Comparison of ENCODE assay signal across 15 mouse cellular contexts in genomic region chr17:62614708-62615107, GRCm38 (mm10).
A peak's percentile ranks its signal among the peaks of the same experiment; 100 is the strongest.
DNase-seq lines count a peak whose midpoint lies in the region; ATAC-seq and TF ChIP-seq lines count a peak whose summit lies in the region.
"Had no signal": no experiment of that assay in that cellular context is flagged by ENCODE, and none has a peak within 500 bp of the region (broad histone marks: within the 10 kb centered on the region; RNA-seq: fewer than 3 reads in every experiment).

No protein-coding gene starts in this region.

- intact Hi-C loops in left cerebral cortex, adult 2 months (cut with DNase I): no loop called here

- peaks cover 5% of the 10 kb centered on the region for H3K4me1 ChIP-seq in forebrain, embryonic 11.5 days (replicated peaks; ENCODE audit: control insufficient read depth, insufficient read depth, low read length)
- no peaks in the 10 kb centered on the region for H3K4me1 ChIP-seq in forebrain, postnatal 0 days (ENCODE audit: insufficient read depth)
- H3K4me1 ChIP-seq in midbrain, embryonic 13.5 days (replicated peaks): peaks cover 29% of the 10 kb centered on the region
- H3K4me1 ChIP-seq in midbrain, postnatal 0 days (ENCODE audit: insufficient read depth, low read length): no peaks in the 10 kb centered on the region
- peaks cover 17% of the 10 kb centered on the region for H3K4me1 ChIP-seq in forebrain, embryonic 14.5 days (ENCODE audit: control insufficient read depth, insufficient read depth, low read length)

- no peaks in the 10 kb centered on the region for H3K27me3 ChIP-seq in forebrain, embryonic 11.5 days (ENCODE audit: control insufficient read depth, insufficient read depth, low read length)
- H3K27me3 ChIP-seq in forebrain, postnatal 0 days (ENCODE audit: insufficient read depth, low read length): no peaks in the 10 kb centered on the region
- no peaks in the 10 kb centered on the region for H3K27me3 ChIP-seq in midbrain, embryonic 13.5 days
- no peaks in the 10 kb centered on the region for H3K27me3 ChIP-seq in midbrain, postnatal 0 days (ENCODE audit: insufficient read depth, low read length)
- no peaks in the 10 kb centered on the region; the same call in 1 of the 2 replicates for H3K27me3 ChIP-seq in forebrain, embryonic 14.5 days (replicated peaks; ENCODE audit: control insufficient read depth, insufficient read depth, low read length)
- H3K27me3 ChIP-seq: CH12.LX; heart, embryonic 12.5 days; limb, embryonic 15.5 days had no signal

- no peak overlapping the region for H3K4me3 ChIP-seq in forebrain, embryonic 11.5 days (ENCODE audit: low read depth, low read length)
- H3K4me3 ChIP-seq in forebrain, postnatal 0 days (ENCODE audit: low read depth, low read length): no peak overlapping the region
- no peak overlapping the region for H3K4me3 ChIP-seq in midbrain, embryonic 13.5 days (replicated peaks)
- no peak overlapping the region for H3K4me3 ChIP-seq in midbrain, postnatal 0 days (ENCODE audit: low read depth, low read length)
- no peak overlapping the region for H3K4me3 ChIP-seq in forebrain, embryonic 14.5 days (ENCODE audit: low read depth, low read length)
- no peak overlapping the region for H3K4me3 ChIP-seq in left cerebral cortex, adult 2 months
- H3K4me3 ChIP-seq: heart, embryonic 12.5 days; limb, embryonic 15.5 days had no signal

- H3K27ac ChIP-seq in forebrain, embryonic 11.5 days (ENCODE audit: low read depth, low read length): no peak overlapping the region
- H3K27ac ChIP-seq in forebrain, postnatal 0 days (ENCODE audit: low read depth, low read length): no peak overlapping the region
- H3K27ac ChIP-seq in midbrain, embryonic 13.5 days: no peak overlapping the region
- no peak overlapping the region for H3K27ac ChIP-seq in midbrain, postnatal 0 days (ENCODE audit: low read depth, low read length)
- H3K27ac ChIP-seq in forebrain, embryonic 14.5 days (ENCODE audit: low read depth, low read length): no peak overlapping the region; the same call in 1 of the 2 replicates
- H3K27ac ChIP-seq in left cerebral cortex, adult 2 months: no peak overlapping the region
- H3K27ac ChIP-seq: limb, embryonic 15.5 days had no signal

- WGBS in forebrain, embryonic 11.5 days: 28% methylated on average over 6 of the region's 6 CpGs
- 29% methylated on average over 6 of the region's 6 CpGs for WGBS in forebrain, postnatal 0 days
- 44% methylated on average over 6 of the region's 6 CpGs for WGBS in midbrain, embryonic 13.5 days
- WGBS in midbrain, postnatal 0 days: 48% methylated on average over 6 of the region's 6 CpGs
- WGBS in forebrain, embryonic 14.5 days: 16% methylated on average over 6 of the region's 6 CpGs

- ATAC-seq in forebrain, embryonic 11.5 days (replicated peaks; ENCODE audit: low FRiP score): peak; percentile 65; the same call in 1 of the 2 replicates
- ATAC-seq in forebrain, postnatal 0 days: no peak
- no peak for ATAC-seq in midbrain, embryonic 13.5 days
- ATAC-seq in midbrain, postnatal 0 days (ENCODE audit: low FRiP score): no peak
- ATAC-seq in forebrain, embryonic 14.5 days: peak; percentile 52

- no peaks in the 10 kb centered on the region for H3K9me3 ChIP-seq in forebrain, embryonic 11.5 days (ENCODE audit: control insufficient read depth, low read length)
- H3K9me3 ChIP-seq in forebrain, postnatal 0 days (ENCODE audit: low read length): no peaks in the 10 kb centered on the region
- H3K9me3 ChIP-seq in midbrain, embryonic 13.5 days: no peaks in the 10 kb centered on the region
- no peaks in the 10 kb centered on the region for H3K9me3 ChIP-seq in midbrain, postnatal 0 days (ENCODE audit: low read length)
- H3K9me3 ChIP-seq in forebrain, embryonic 14.5 days (replicated peaks; ENCODE audit: control insufficient read depth, low read length): no peaks in the 10 kb centered on the region
- H3K9me3 ChIP-seq: heart, embryonic 12.5 days; limb, embryonic 15.5 days had no signal

- no peak overlapping the region for H3K4me2 ChIP-seq in forebrain, embryonic 11.5 days (ENCODE audit: low read depth, low read length, severe bottlenecking)
- no peak overlapping the region for H3K4me2 ChIP-seq in forebrain, postnatal 0 days (ENCODE audit: low read depth)
- 0 out of 2 replicates have a peak overlapping the region, but pooled peaks have one; percentile 10 for H3K4me2 ChIP-seq in midbrain, embryonic 13.5 days (replicated peaks)
- H3K4me2 ChIP-seq in midbrain, postnatal 0 days (ENCODE audit: low read depth, low read length, poor library complexity, severe bottlenecking): no peak overlapping the region
- peak overlapping the region; percentile 4; the same call in 1 of the 2 replicates for H3K4me2 ChIP-seq in forebrain, embryonic 14.5 days (ENCODE audit: low read length)
- H3K4me2 ChIP-seq: limb, embryonic 15.5 days had no signal

- no peak for TF ChIP-seq CTCF in forebrain, postnatal 0 days (IDR thresholded peaks at IDR 0.05; ENCODE audit: low read depth)
- no peak for TF ChIP-seq CTCF in midbrain, postnatal 0 days (IDR thresholded peaks at IDR 0.05)
- no peak for TF ChIP-seq CTCF in left cerebral cortex, adult 2 months (IDR thresholded peaks at IDR 0.05)

- H3K9ac ChIP-seq in forebrain, embryonic 11.5 days (ENCODE audit: low read length): no peak overlapping the region
- no peak overlapping the region for H3K9ac ChIP-seq in forebrain, postnatal 0 days
- H3K9ac ChIP-seq in midbrain, embryonic 13.5 days (replicated peaks): no peak overlapping the region
- no peak overlapping the region for H3K9ac ChIP-seq in midbrain, postnatal 0 days (replicated peaks; ENCODE audit: low read length, poor library complexity, severe bottlenecking)
- no peak overlapping the region for H3K9ac ChIP-seq in forebrain, embryonic 14.5 days (ENCODE audit: low read length)
- H3K9ac ChIP-seq: heart, embryonic 12.5 days; limb, embryonic 15.5 days had no signal

- no peaks in the 10 kb centered on the region for H3K36me3 ChIP-seq in forebrain, embryonic 11.5 days (ENCODE audit: control insufficient read depth, insufficient read depth, low read length)
- H3K36me3 ChIP-seq in forebrain, postnatal 0 days (ENCODE audit: insufficient read depth): no peaks in the 10 kb centered on the region
- no peaks in the 10 kb centered on the region for H3K36me3 ChIP-seq in midbrain, embryonic 13.5 days
- no peaks in the 10 kb centered on the region for H3K36me3 ChIP-seq in midbrain, postnatal 0 days (ENCODE audit: insufficient read depth, low read length)
- no peaks in the 10 kb centered on the region for H3K36me3 ChIP-seq in forebrain, embryonic 14.5 days (ENCODE audit: control insufficient read depth, insufficient read depth, low read length)
- H3K36me3 ChIP-seq: heart, embryonic 12.5 days; limb, embryonic 15.5 days had no signal

- no peak for DNase-seq in forebrain, embryonic 11.5 days (ENCODE audit: low spot score)
- no peak for DNase-seq in forebrain, postnatal 0 days
- no peak for DNase-seq in midbrain, postnatal 0 days (ENCODE audit: low spot score)
- no peak for DNase-seq in forebrain, embryonic 14.5 days (ENCODE audit: low spot score)
- no peak for DNase-seq in left cerebral cortex, adult 2 months (ENCODE audit: extremely low spot score in 1 of 2, low spot score in 2 of 2)
- DNase-seq in cerebellum, adult 11 months: no peak
- DNase-seq: cerebellum, adult 11-12 months; cerebellum, postnatal 36 days; lung, postnatal 14 days; spleen, adult 18-20 months; thymus, postnatal 14 days had no signal

Comparison
In these comparisons a context has a peak if more than half of its experiments do, and no peak if none do; other contexts are left out.
1. ATAC-seq: peak in forebrain, embryonic 11.5 days (single experiment) and forebrain, embryonic 14.5 days (single experiment); none in forebrain, postnatal 0 days (single experiment), midbrain, embryonic 13.5 days (single experiment) and midbrain, postnatal 0 days (single experiment).
2. H3K4me2 ChIP-seq: peak in midbrain, embryonic 13.5 days (single experiment) and forebrain, embryonic 14.5 days (single experiment); none in forebrain, embryonic 11.5 days (single experiment), forebrain, postnatal 0 days (single experiment) and midbrain, postnatal 0 days (single experiment).